Mouse (Mus musculus) liver, adult 2 months (tissue): Measurements from ENCODE around the gene Olfr373. TPM values are rescaled to one million over a fixed set of nuclear protein-coding genes. Genes with fewer than 3 reads are reported as not detected.

Experiments used
- DNase-seq: peaks from one replicate; pipeline ENCODE4 v3.0.0-alpha.2; 2011; ENCODE audit warnings: low read depth, low spot score; ENCODE audit errors: extremely low read depth
- H3K27ac ChIP-seq: fragments of 200-500 bp; replicated peaks from 2 replicates; pipeline ENCODE4 v1.5.1; 2012; ENCODE audit warnings: low read depth, mild to moderate bottlenecking, control low read depth, inconsistent platforms, low read length; ENCODE audit not compliant: insufficient read depth
- H3K27me3 ChIP-seq: fragments of 200-500 bp; 2 replicates; pipeline ENCODE4 v1.6.1; 2012; ENCODE audit warnings: mild to moderate bottlenecking, moderate library complexity, low read length, inconsistent platforms; ENCODE audit not compliant: control insufficient read depth, insufficient read depth
- H3K36me3 ChIP-seq: fragments of 200-500 bp; 2 replicates; pipeline ENCODE4 v1.6.1; 2012; ENCODE audit warnings: low read length, inconsistent platforms; ENCODE audit not compliant: control insufficient read depth, insufficient read depth
- H3K4me1 ChIP-seq: fragments of 200-500 bp; 2 replicates; pipeline ENCODE4 v1.6.1; 2011; ENCODE audit warnings: low read length; ENCODE audit not compliant: control insufficient read depth, insufficient read depth
- H3K4me3 ChIP-seq: fragments of 200-500 bp; 2 replicates; pipeline ENCODE4 v1.5.1; 2011; ENCODE audit warnings: low read depth, mild to moderate bottlenecking, control low read depth, low read length, moderate library complexity; ENCODE audit not compliant: insufficient read depth
- H3K79me2 ChIP-seq: fragments of 200-500 bp; 2 replicates; pipeline ENCODE4 v1.6.1; 2012; ENCODE audit warnings: inconsistent platforms, mild to moderate bottlenecking, low read length, moderate library complexity; ENCODE audit not compliant: control insufficient read depth, insufficient read depth
- H3K9ac ChIP-seq: fragments of 200-500 bp; 2 replicates; pipeline ENCODE4 v1.6.1; 2012; ENCODE audit warnings: low read depth, mild to moderate bottlenecking, control low read depth, inconsistent platforms, low read length
- CTCF ChIP-seq: fragments of 200-500 bp; IDR thresholded peaks from 2 replicates; pipeline ENCODE4 v1.5.1; 2011; ENCODE audit warnings: low read depth, low read length, control low read depth
- POLR2A ChIP-seq: fragments of 200-500 bp; IDR thresholded peaks from 2 replicates; pipeline ENCODE4 v1.6.1; 2011; ENCODE audit warnings: low read length, control low read depth; ENCODE audit not compliant: insufficient read depth; ENCODE audit errors: extremely low read depth
- WGBS: fragments of 180-500 bp; shearing (Covaris S2); methylation state at CpG from one replicate; pipeline ENCODE4 v1.1.7; 2018; 5-methylcytosine and 5-hydroxymethylcytosine counted together
- polyA plus RNA-seq: library from polyadenylated mRNA; depleted of rRNA; stranded (reverse); fragments of >200 nt; gene quantifications from 2 replicates; pipeline ENCODE4 v1.2.3, GENCODE M21; 2012
- total RNA-seq: library from RNA; depleted of rRNA; stranded (reverse); fragments of >200 nt; gene quantifications from 2 replicates; pipeline ENCODE4 v1.2.3, GENCODE M21; 2014

The Olfr373 gene
- total and polyA plus RNA-seq, 2 experiments, result not detected

DNA sequence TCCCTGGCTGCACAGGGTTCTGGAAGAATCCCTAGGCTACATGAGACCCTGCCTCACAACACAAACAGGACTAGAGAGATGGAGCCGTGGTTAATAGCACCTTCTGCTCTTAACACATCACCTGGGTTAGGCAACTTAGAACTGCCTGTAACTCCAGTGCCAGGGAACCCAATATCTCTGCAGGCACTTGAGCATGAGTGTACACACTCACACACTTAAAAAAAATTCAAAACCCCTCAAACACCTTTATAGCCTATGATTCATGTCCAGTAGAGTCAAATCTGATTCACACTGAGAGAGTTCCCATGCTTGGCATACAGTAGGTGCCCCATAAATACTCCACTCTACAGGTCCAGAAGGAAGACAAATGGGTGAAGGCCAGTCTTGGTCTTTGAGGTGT is 49.4 kb downstream of the Olfr373 start:
- Histone ChIP-seq H3K4me1 (peaks cover 7% of the 10 kb centered on the region; the same call in 1 of the 2 replicates), H3K36me3 (no peaks in the 10 kb centered on the region), H3K27me3 (no peaks in the 10 kb centered on the region), H3K79me2 (peaks cover under 1% of the 10 kb centered on the region; the same call in 1 of the 2 replicates), H3K9ac (no peak overlapping the region), H3K4me3 (no peak overlapping the region), H3K27ac (no peak overlapping the region)
- TF ChIP-seq POLR2A (no peak), CTCF (no peak)
- DNase-seq, result no peak
- 84% methylated on average over 1 of the region's 1 CpGs for WGBS

DNA sequence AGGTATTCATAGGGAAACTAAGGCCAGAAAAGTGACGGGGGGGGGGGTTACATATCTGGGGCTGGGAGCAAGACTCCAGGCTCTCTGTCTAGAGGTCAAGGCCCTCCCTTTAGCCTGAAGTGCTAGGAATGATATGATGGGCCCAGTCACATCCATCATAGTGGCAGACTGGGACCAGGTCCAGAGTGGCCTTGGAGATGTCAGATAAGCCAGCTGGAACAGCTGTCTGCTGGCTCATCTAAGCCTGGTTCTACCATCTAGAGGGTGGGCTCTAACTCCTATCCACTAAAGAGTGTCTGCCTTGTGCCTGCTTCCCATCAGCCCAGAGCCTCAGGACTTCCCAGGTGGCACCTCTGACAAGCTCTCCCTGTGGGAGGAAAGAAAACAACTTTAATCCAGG is 49.9 kb downstream of the Olfr373 start:
- peaks cover 7% of the 10 kb centered on the region; the same call in 1 of the 2 replicates for H3K4me1 ChIP-seq
- peak overlapping the region; percentile 44; the same call in 1 of the 2 replicates for H3K27ac ChIP-seq
- no peaks in the 10 kb centered on the region for H3K27me3 ChIP-seq
- H3K4me3 ChIP-seq, result no peak overlapping the region
- TF ChIP-seq POLR2A (no peak), CTCF (no peak)
- H3K79me2 ChIP-seq, result peaks cover 3% of the 10 kb centered on the region; the same call in 1 of the 2 replicates
- 58% methylated on average over 1 of the region's 1 CpGs for WGBS
- no peak for DNase-seq
- no peak overlapping the region for H3K9ac ChIP-seq
- H3K36me3 ChIP-seq, result no peaks in the 10 kb centered on the region

DNA sequence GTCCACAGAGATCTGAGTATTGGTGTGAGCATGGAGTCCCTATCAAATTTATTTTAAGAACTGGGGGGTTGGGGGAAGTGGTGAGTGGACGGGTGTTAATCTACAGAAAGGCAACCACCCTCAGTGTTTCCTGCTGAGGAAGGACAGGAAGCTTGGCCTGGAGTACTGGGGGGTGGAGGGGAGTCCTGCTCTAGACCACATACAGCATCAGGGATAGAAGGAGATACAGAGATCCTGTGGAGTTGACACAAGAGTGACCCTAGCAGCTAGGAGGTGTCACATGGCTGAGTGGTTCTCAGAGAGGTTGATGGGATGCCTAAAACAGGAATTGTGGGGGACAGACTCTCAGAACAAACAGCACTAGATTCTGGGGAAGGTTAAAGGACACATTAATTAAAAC is 50.5 kb downstream of the Olfr373 start:
- no peak overlapping the region for H3K4me3 ChIP-seq
- no peak overlapping the region for H3K9ac ChIP-seq
- no peak for TF ChIP-seq CTCF
- TF ChIP-seq POLR2A, result no peak
- H3K27ac ChIP-seq, result no peak overlapping the region
- WGBS, result 74% methylated on average over 1 of the region's 1 CpGs
- DNase-seq, result no peak
- H3K4me1 ChIP-seq, result peaks cover 7% of the 10 kb centered on the region; the same call in 1 of the 2 replicates
- no peaks in the 10 kb centered on the region for H3K27me3 ChIP-seq
- 0 out of 2 replicates have a peak, but pooled peaks cover 1% of the 10 kb centered on the region for H3K36me3 ChIP-seq
- peaks cover 3% of the 10 kb centered on the region; the same call in 1 of the 2 replicates for H3K79me2 ChIP-seq

DNA sequence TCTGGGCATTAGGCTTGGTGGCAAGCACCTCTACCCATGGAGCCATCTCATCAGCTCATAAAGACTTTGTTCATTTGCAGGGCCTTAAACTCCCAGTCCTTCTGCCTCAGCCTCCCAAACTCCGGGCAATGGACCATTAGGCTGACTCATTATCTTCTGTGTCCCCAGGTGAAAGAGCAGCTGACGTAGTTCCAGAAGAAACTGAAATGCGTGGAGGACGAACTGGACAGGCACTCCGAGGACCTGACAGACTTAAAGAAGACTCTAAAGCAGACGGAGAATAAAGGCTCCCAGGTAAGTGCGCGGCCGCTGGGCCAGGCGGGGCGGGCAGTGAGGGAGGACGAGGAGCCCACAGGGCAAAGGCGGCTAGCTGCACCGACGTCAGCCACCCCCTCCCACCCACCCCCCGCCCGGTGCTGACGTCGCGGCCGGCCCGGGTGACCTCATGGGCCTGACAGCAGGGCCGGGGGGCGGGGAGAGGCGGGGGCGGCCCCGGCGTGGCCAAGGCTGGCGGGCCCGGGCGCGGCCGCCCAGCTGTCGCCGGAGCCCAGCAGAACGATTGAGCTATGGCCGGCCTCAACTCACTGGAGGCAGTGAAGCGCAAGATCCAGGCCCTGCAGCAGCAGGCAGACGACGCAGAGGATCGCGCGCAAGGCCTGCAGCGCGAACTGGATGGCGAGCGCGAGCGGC is 51.9 kb downstream of the Olfr373 start, which contains the start of gene Tpm4:
Gene Tpm4 (plus strand): TSS at position 220 of the 690 bp plus-strand sequence.
- under 1% methylated on average over 41 of the region's 49 CpGs for WGBS
- Histone ChIP-seq H3K9ac (peak within 1 kb of the TSS; percentile 88), H3K36me3 (peaks cover 9% of the 10 kb centered on the region), H3K79me2 (peaks cover 3% of the 10 kb centered on the region; the same call in 1 of the 2 replicates), H3K4me1 (peaks cover 7% of the 10 kb centered on the region; the same call in 1 of the 2 replicates), H3K27ac (peak within 1 kb of the TSS; percentile 77), H3K4me3 (peak within 1 kb of the TSS; percentile 83), H3K27me3 (no peaks in the 10 kb centered on the region)
- DNase-seq, result peak; percentile 59
- TF ChIP-seq CTCF (no peak), POLR2A (peak; percentile 47; the same call in 1 of the 2 replicates)

DNA sequence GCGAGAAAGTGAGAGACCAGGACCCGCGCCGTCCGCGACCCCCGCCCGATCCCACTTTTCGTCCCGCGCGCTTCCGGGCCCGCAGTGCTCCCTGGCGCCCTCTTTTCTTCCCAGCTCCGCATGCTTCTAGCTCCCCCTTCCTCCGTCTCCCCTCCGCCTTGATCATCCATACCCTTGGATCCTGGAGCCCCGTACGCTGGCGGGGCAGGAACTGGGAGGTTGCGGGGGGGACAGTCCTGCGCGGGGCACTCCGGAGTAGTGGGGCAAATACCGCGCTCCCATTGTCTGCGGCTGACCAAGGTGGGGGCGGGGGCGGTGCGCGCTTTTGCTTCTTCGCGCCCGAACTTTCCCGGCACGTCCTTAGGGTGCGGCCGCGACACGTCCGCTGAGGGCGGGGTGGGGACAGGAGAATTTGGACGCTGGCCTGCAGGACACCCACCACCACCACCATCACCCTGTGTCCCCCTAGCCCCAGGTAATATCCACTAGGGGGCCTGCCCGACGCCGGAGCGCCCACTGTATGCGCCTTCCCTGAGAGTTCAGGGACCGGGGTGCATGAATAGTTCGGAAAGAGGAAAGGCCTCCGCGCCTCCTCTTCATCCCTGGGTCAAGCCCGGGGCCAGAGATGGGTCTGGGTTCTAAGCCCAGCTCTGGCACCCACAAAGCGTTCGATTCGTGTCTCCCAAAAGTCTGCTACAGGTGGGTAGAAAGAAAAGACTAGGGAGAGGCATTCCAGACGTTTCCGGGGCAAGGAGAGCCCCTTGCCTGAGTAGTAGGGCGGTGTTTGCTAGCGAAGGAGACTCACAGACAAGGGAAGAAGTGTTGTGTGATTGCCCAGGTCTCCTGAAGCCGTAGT is 52.7 kb downstream of the Olfr373 start:
- no peak for DNase-seq
- Histone ChIP-seq H3K27ac (peak overlapping the region; percentile 58), H3K4me3 (peak overlapping the region; percentile 83), H3K9ac (peak overlapping the region; percentile 88), H3K36me3 (peaks cover 10% of the 10 kb centered on the region), H3K4me1 (peaks cover 7% of the 10 kb centered on the region; the same call in 1 of the 2 replicates), H3K27me3 (no peaks in the 10 kb centered on the region), H3K79me2 (peaks cover 3% of the 10 kb centered on the region; the same call in 1 of the 2 replicates)
- under 1% methylated on average over 62 of the region's 62 CpGs for WGBS
- no peak for TF ChIP-seq POLR2A
- TF ChIP-seq CTCF, result 0 out of 2 replicates have a peak, but pooled peaks have one; percentile 3
